Mouse (Mus musculus) liver, embryonic 12.5 days (tissue): Measurements from ENCODE around the gene Zfp775. TPM values are rescaled to one million over a fixed set of nuclear protein-coding genes. Genes with fewer than 3 reads are reported as not detected.

Source experiments
- ATAC-seq: fragments of 200-750 bp; cut with Nextera tagmentation; 2 replicates; pipeline ENCODE4 v1.8.0; 2017; ENCODE audit warnings: moderate number of reproducible peaks, mild to moderate bottlenecking, moderate library complexity
- H3K27ac ChIP-seq: fragments of 300-500 bp; sonication (generic); 2 replicates; pipeline ENCODE4 v1.5.1; 2016; ENCODE audit warnings: mild to moderate bottlenecking
- H3K27me3 ChIP-seq: fragments of 300-500 bp; sonication (generic); replicated peaks from 2 replicates; pipeline ENCODE4 v1.6.1; 2016; ENCODE audit warnings: mild to moderate bottlenecking, moderate library complexity
- H3K36me3 ChIP-seq: fragments of 300-500 bp; sonication (generic); 2 replicates; pipeline ENCODE4 v1.6.1; 2016; ENCODE audit warnings: mild to moderate bottlenecking, moderate library complexity
- H3K4me1 ChIP-seq: fragments of 300-500 bp; sonication (generic); 2 replicates; pipeline ENCODE4 v1.6.1; 2016
- H3K4me2 ChIP-seq: fragments of 300-500 bp; sonication (generic); 2 replicates; pipeline ENCODE4 v1.6.1; 2016; ENCODE audit warnings: mild to moderate bottlenecking, moderate library complexity
- H3K4me3 ChIP-seq: fragments of 300-500 bp; sonication (generic); 2 replicates; pipeline ENCODE4 v1.5.1; 2016; ENCODE audit warnings: mild to moderate bottlenecking, moderate library complexity
- H3K9ac ChIP-seq: fragments of 300-500 bp; sonication (generic); 2 replicates; pipeline ENCODE4 v1.6.1; 2016; ENCODE audit warnings: mild to moderate bottlenecking, moderate library complexity
- H3K9me3 ChIP-seq: fragments of 300-500 bp; sonication (generic); replicated peaks from 2 replicates; pipeline ENCODE4 v1.6.1; 2016; ENCODE audit warnings: mild to moderate bottlenecking, moderate library complexity
- WGBS: fragments of 180-500 bp; shearing (Covaris S2); methylation state at CpG from one replicate; pipeline ENCODE4 v1.1.7; 2016; ENCODE audit not compliant: insufficient replicate concordance; 5-methylcytosine and 5-hydroxymethylcytosine counted together
- polyA plus RNA-seq: library from polyadenylated mRNA; unstranded; fragments of >200 nt; fragmentation: Nextera tagmentation; extraction: Ambion mirVana; gene quantifications from 2 replicates; pipeline ENCODE4 v1.2.1, GENCODE M21; 2016

Zfp775 gene
- polyA plus RNA-seq, 1 experiment from 2014 or later: 2.2 TPM

DNA sequence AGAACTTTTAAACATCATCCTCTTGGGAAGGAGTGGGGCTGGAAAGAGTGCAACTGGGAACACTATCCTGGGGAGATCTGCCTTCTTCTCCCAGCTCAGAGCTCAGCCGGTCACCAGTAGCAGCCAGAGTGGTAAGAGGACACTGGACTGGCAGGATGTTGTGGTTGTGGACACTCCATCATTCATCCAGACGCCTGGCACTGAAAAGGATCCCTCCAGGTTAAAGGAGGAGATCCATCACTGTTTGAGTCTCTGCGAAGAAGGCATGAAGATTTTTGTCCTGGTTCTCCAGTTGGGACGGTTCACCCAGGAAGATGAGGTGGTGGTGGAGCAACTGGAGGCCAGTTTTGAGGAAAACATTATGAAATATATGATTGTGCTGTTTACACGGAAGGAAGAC, 56.9 kb downstream of the Zfp775 start:
- Histone ChIP-seq H3K4me2 (no peak overlapping the region), H3K4me1 (no peaks in the 10 kb centered on the region), H3K27ac (no peak overlapping the region), H3K4me3 (no peak overlapping the region), H3K9me3 (no peaks in the 10 kb centered on the region), H3K27me3 (no peaks in the 10 kb centered on the region), H3K9ac (no peak overlapping the region), H3K36me3 (no peaks in the 10 kb centered on the region)
- WGBS: 53% methylated on average over 5 of the region's 5 CpGs
- ATAC-seq: no peak

DNA sequence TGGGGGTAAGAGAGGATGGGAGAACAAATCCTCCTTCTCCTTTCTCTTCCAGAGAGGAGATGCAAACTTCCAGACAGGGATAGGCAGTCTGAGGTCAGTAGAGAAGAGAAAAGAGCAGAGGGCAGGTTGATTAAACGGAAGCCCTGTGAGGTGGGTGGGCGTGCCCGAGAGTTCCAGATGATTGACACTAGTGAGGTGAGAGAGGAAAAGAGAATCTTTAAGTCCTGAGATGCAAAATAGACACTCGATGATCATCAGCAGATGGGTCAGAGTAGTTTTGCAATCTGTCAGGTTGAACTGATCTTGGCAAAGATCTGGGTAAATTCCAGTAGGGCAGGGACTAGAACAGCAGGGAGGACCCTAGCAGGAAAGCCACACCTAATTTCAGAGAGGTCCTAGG, 62.9 kb downstream of the Zfp775 start:
- no peak for ATAC-seq

DNA sequence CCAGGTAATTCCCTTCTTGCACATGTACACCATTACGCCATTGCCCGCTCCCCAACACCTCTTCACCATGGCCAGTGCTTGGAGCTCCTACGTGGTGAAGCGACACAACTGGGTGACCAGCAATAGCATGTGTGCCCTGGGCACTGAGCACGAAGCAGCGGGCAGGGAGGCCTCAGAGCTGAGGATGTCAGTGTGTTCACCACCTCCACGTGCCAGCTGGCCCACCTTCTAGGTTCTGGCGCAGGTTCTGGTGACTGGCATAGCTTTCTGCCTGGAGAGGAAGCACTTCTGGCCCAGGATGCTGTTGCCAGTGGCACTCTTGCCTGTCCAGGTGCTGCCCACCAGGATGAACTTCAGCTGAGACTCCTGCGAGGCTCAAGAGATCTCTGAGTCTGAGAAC, 63.6 kb downstream of the Zfp775 start:
- WGBS: 82% methylated on average over 9 of the region's 9 CpGs

More for the DNA sequence above, 62.9 kb downstream of the Zfp775 start:
- Histone ChIP-seq H3K4me3 (no peak overlapping the region), H3K9ac (no peak overlapping the region), H3K4me1 (no peaks in the 10 kb centered on the region; the same call in 1 of the 2 replicates), H3K36me3 (no peaks in the 10 kb centered on the region), H3K4me2 (no peak overlapping the region), H3K27me3 (no peaks in the 10 kb centered on the region), H3K27ac (no peak overlapping the region), H3K9me3 (no peaks in the 10 kb centered on the region)
- 54% methylated on average over 4 of the region's 4 CpGs for WGBS

DNA sequence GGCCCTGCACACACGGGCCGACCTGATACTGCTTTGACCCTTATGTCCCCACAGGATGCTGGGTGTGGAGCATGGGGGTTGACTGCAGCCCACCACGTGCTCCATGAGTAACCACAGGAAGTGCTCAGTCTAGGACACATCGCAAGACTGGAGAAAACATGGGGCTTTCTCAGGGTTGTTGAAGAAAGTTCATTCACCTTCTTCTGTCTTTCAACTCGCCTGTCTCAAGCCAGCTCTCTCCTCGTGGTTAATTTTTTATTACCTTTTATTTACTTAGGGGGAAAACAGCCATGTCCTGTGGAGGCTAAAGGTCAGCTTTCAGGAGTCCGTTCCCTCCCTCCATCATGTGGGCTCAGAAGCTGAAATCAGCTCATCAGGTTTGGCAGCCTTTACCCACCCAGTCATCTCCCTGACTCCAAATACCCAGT, 64.3 kb downstream of the Zfp775 start:
- Histone ChIP-seq H3K4me2 (no peak overlapping the region), H3K27ac (no peak overlapping the region), H3K36me3 (no peaks in the 10 kb centered on the region), H3K9me3 (no peaks in the 10 kb centered on the region), H3K9ac (no peak overlapping the region), H3K27me3 (no peaks in the 10 kb centered on the region), H3K4me3 (no peak overlapping the region), H3K4me1 (no peaks in the 10 kb centered on the region; the same call in 1 of the 2 replicates)
- peak; percentile 27; the same call in 1 of the 2 replicates for ATAC-seq
- WGBS: 29% methylated on average over 7 of the region's 7 CpGs

More for the DNA sequence above, 63.6 kb downstream of the Zfp775 start:
- no peak for ATAC-seq
- H3K27ac ChIP-seq: no peak overlapping the region
- no peaks in the 10 kb centered on the region for H3K9me3 ChIP-seq
- no peaks in the 10 kb centered on the region for H3K27me3 ChIP-seq
- no peak overlapping the region for H3K4me2 ChIP-seq
- no peaks in the 10 kb centered on the region for H3K36me3 ChIP-seq
- no peaks in the 10 kb centered on the region; the same call in 1 of the 2 replicates for H3K4me1 ChIP-seq
- H3K9ac ChIP-seq: no peak overlapping the region
- H3K4me3 ChIP-seq: no peak overlapping the region

DNA sequence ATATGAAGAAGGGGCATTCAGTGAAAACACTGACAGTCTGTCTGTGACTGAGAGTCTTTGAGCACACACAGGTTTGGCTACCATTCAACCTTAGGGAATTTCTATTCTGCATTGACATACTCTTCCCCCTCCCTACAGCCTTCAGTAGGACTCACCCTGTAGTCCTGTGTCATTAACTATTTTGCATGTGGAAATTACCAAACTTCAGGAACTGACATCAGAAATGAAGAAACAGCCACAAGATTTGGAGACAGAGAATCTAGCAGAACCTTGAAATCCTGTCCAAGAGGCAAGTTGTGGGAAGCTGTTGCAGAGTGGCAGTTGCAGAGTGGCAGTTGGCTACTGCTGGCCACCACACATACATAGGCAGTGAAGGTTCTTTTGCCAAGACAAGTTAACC, 66.2 kb downstream of the Zfp775 start:
- H3K9me3 ChIP-seq: no peaks in the 10 kb centered on the region
- H3K27ac ChIP-seq: no peak overlapping the region
- H3K4me3 ChIP-seq: no peak overlapping the region
- no peak for ATAC-seq
- H3K4me1 ChIP-seq: no peaks in the 10 kb centered on the region; the same call in 1 of the 2 replicates
- H3K9ac ChIP-seq: no peak overlapping the region
- H3K36me3 ChIP-seq: no peaks in the 10 kb centered on the region
- H3K27me3 ChIP-seq: no peaks in the 10 kb centered on the region; the same call in 1 of the 2 replicates
- no peak overlapping the region for H3K4me2 ChIP-seq

DNA sequence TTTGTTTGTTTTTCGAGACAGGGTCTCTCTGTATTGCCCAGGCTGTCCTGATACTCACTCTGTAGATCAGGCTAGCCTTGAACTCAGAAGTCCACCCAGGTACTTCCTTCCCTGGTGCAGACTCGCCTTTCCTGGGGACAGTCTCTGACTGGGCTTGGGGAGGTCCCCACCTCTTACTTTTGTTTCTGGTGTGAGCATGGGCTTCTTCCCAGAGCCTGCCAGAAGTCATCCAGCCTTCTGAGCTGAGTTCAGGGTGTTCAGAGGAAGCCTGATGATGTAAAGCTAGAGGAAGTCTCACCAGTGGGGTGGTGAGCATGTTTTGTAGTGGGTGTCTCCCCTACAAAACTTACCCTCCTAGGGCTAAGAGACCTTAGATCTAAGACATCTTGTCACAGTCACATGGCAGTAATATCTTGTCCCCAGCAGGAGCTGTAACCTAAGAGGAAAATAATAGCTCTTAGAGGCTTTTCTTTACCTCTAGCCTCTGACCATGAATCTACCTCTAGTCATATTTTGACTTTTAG, 67.6 kb downstream of the Zfp775 start:
- Histone ChIP-seq H3K36me3 (no peaks in the 10 kb centered on the region), H3K9me3 (no peaks in the 10 kb centered on the region), H3K4me2 (no peak overlapping the region), H3K9ac (no peak overlapping the region), H3K4me3 (no peak overlapping the region), H3K27ac (no peak overlapping the region), H3K27me3 (no peaks in the 10 kb centered on the region; the same call in 1 of the 2 replicates), H3K4me1 (no peaks in the 10 kb centered on the region; the same call in 1 of the 2 replicates)
- ATAC-seq: no peak
- WGBS: 51% methylated on average over 2 of the region's 2 CpGs

Other genes starting within 250 kb of the Zfp775 start
- 3.9 and 4.1 TPM in 2 replicates for gene Krba1, start 206.5 kb upstream of the Zfp775 start, polyA plus RNA-seq
- 2.9 and 3.9 TPM in 2 replicates for gene Zfp467, start 156.2 kb upstream of the Zfp775 start, polyA plus RNA-seq
- gene Sspo, start 153.8 kb upstream of the Zfp775 start, polyA plus RNA-seq: 0.04 TPM in 1 of 2 replicates, not detected in the other
- gene Atp6v0e2, start 64.4 kb upstream of the Zfp775 start, polyA plus RNA-seq: 1.8 and 2.3 TPM in 2 replicates
- 1.6 and 3.1 TPM in 2 replicates for gene Lrrc61, start 47.3 kb upstream of the Zfp775 start, polyA plus RNA-seq
- gene Rarres2, start 29.3 kb upstream of the Zfp775 start, polyA plus RNA-seq: 6.1 and 6.8 TPM in 2 replicates
- 0.44 TPM in 1 of 2 replicates, not detected in the other for gene Gm45021, start 12.5 kb upstream of the Zfp775 start, polyA plus RNA-seq
- 11.8 and 13.2 TPM in 2 replicates for gene Repin1, start 8.2 kb upstream of the Zfp775 start, polyA plus RNA-seq
- gene Gm44965, start 8.1 kb upstream of the Zfp775 start, polyA plus RNA-seq: not detected in 2 replicates
- 0.30 and 0.50 TPM in 2 replicates for gene AI854703, start 24.7 kb downstream of the Zfp775 start, polyA plus RNA-seq
- gene Gimap8, start 45.2 kb downstream of the Zfp775 start, polyA plus RNA-seq: 0.93 and 1.0 TPM in 2 replicates
- 11.4 and 12.9 TPM in 2 replicates for gene Gimap9, start 74.1 kb downstream of the Zfp775 start, polyA plus RNA-seq
- gene Gimap4, start 82.5 kb downstream of the Zfp775 start, polyA plus RNA-seq: 15.7 and 15.9 TPM in 2 replicates
- gene Gimap6, start 106.2 kb downstream of the Zfp775 start, polyA plus RNA-seq: 11.7 and 12.7 TPM in 2 replicates
- 0.75 and 1.2 TPM in 2 replicates for gene Gm28053, start 116.5 kb downstream of the Zfp775 start, polyA plus RNA-seq
- gene Gimap7, start 116.6 kb downstream of the Zfp775 start, polyA plus RNA-seq: 0.10 and 0.18 TPM in 2 replicates
- gene Gimap1, start 137.0 kb downstream of the Zfp775 start, polyA plus RNA-seq: 10.9 and 11.9 TPM in 2 replicates
- gene Gimap5, start 144.1 kb downstream of the Zfp775 start, polyA plus RNA-seq: 3.0 and 3.7 TPM in 2 replicates
- gene Gimap3, start 168.8 kb downstream of the Zfp775 start, polyA plus RNA-seq: not detected in 2 replicates
- gene Tmem176a, start 238.9 kb downstream of the Zfp775 start, polyA plus RNA-seq: 48.3 and 53.2 TPM in 2 replicates
- 92.9 and 93.2 TPM in 2 replicates for gene Tmem176b, start 239.4 kb downstream of the Zfp775 start, polyA plus RNA-seq